Mouse (Mus musculus): ENCODE measurements around the gene Unc13b. TPM values are rescaled to one million over a fixed set of nuclear protein-coding genes. Genes with fewer than 3 reads are reported as not detected.

Gene Unc13b
- 1.7 and 2.7 TPM in 2 replicates for polyA plus RNA-seq (2012; rRNA removed)

DNA sequence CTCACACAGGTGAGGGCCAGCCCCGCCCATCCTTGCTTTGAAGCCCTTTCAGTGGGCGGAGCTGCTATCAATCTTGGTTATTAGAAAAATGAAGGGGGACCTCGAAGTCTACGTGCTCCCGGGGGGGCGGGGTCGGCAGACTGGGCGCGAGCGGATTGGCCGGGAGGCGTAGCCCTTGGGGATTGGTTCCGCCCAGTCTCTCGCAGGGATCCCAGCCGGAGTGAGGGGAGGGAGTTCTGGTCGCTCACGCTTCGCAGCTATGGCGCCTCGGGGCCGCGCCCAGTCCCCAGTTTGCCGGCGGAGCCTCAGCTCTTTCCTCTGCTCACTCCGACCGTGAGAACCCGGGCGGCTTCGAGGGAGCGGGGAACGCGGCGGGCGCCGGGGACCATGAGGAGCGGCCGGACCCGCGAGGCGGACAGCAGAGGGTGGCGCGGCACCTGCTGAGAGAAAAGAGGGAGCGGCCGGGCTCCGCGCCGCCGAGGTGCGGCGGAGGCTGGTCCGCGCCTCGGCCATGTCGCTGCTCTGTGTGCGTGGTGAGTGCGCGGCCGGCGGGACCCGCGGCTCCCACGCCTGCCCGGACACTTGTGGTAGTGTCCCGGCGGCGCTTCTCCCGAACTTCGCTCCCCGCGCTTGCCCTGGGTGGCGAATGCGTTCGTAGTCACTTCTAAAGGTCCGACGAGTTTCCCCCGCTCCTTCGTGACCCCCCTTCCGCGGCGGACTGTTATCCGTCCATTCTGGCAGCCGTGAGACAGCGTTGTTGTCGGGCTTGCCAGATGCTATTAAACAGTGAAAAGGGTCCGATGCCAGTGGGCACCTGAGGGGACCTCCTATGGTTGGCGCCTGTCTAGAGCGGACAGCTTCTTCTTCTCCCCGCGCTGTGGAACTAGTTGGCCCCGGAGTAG, at the start of gene Unc13b:
TSS of gene Unc13b (plus strand) at position 201 of the 902 bp plus-strand sequence.
- DNase-seq, result peak; percentile 52
- Histone ChIP-seq H3K27ac (ENCODE audit: control insufficient read depth, insufficient read depth, low read length) (no peak within 1 kb of the TSS), H3K27me3 (ENCODE audit: control insufficient read depth, insufficient read depth, low read length) (peaks cover 13% of the 10 kb centered on the region), H3K36me3 (ENCODE audit: control insufficient read depth, insufficient read depth, low read length) (no peaks in the 10 kb centered on the region), H3K4me1 (replicated peaks; ENCODE audit: control insufficient read depth, insufficient read depth, low read length) (peaks cover 10% of the 10 kb centered on the region), H3K4me3 (ENCODE audit: control insufficient read depth, insufficient read depth, low read length) (peak within 1 kb of the TSS; percentile 36)
- 2% methylated on average over 87 of the region's 90 CpGs for WGBS
- TF ChIP-seq POLR2A (IDR thresholded peaks at IDR 0.05; ENCODE audit: control insufficient read depth, extremely low read depth, insufficient read depth, low read length, poor library complexity) (no peak), CTCF (IDR thresholded peaks at IDR 0.05; ENCODE audit: borderline replicate concordance, control insufficient read depth, extremely low read depth, insufficient read depth, low read length, poor library complexity) (no peak)

DNA sequence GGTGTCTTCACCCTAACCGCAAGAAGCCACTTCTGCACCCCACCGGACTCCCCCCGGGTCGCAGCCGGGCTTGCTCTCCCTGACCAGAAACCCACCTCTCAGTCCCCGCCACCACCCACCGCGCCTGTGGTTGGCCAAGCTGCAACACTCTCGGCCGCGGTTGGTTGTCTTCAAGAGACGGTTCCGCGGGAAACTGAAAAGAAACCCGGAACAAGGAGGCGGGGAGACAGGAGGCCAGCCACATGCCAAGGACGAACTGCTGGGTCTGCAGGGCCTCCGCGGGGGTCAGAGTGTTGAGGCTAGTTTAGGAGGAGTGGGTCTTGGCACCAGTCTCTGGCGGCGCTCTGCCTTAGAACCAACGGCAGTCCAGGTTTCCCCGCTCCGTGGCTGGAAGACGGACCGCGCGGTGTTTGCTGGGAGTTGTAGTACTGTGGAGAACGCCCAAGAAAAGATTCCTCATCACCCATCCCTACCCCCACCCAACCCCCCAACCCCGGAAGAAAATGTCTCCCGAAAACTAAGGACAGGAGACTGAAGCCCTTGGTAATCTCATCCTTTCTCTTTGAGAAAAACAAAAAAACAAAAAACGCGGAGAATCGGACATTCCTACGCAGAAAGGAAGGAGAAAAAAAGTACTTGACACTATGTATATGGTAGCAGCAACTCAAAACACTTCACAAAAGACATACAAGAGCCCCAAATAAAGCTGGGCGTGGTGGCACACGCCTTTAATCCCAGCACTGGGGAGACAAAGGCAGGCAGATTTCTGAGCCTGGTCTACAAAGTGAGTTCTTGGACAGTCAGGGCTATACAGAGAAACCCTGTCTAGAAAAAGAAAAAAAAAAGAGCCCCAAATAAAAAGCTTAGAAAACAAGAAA, 48.4 kb upstream of the Unc13b start, which contains the start of gene Fancg:
TSS of gene Fancg (minus strand) at position 346 of the 878 bp plus-strand sequence.
- H3K4me1 ChIP-seq (replicated peaks; ENCODE audit: control insufficient read depth, insufficient read depth, low read length), result peaks cover 8% of the 10 kb centered on the region
- H3K27ac ChIP-seq (ENCODE audit: control insufficient read depth, insufficient read depth, low read length), result no peak within 1 kb of the TSS
- H3K36me3 ChIP-seq (ENCODE audit: control insufficient read depth, insufficient read depth, low read length), result no peaks in the 10 kb centered on the region
- under 1% methylated on average over 37 of the region's 37 CpGs for WGBS
- peak within 1 kb of the TSS; percentile 89 for H3K4me3 ChIP-seq (ENCODE audit: control insufficient read depth, insufficient read depth, low read length)
- DNase-seq, result peak; percentile 87
- no peaks in the 10 kb centered on the region for H3K27me3 ChIP-seq (ENCODE audit: control insufficient read depth, insufficient read depth, low read length)
- TF ChIP-seq CTCF (IDR thresholded peaks at IDR 0.05; ENCODE audit: borderline replicate concordance, control insufficient read depth, extremely low read depth, insufficient read depth, low read length, poor library complexity) (no peak), POLR2A (IDR thresholded peaks at IDR 0.05; ENCODE audit: control insufficient read depth, extremely low read depth, insufficient read depth, low read length, poor library complexity) (peak; percentile 43; the same call in 1 of the 2 replicates)

DNA sequence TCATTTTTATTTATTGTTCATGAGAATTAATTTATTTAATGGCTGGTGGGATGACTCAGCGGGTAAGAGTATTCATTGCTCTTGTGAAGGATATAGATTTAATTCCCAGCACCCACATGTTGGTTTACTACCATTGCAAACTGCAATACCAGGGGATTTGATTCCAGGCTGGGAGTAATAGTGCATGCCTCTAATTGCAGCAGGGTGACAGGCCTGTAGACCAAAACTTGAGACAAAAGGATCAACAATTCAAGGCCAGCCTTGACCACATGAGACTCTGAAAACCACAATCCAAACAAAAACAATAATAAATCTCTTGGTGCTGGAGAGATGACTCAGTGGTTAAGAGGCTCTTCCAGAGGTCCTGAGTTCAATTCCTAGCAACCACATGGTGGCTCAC, 46.7 kb upstream of the Unc13b start:
- H3K27ac ChIP-seq (ENCODE audit: control insufficient read depth, insufficient read depth, low read length), result no peak overlapping the region
- TF ChIP-seq CTCF (IDR thresholded peaks at IDR 0.05; ENCODE audit: borderline replicate concordance, control insufficient read depth, extremely low read depth, insufficient read depth, low read length, poor library complexity) (no peak), POLR2A (IDR thresholded peaks at IDR 0.05; ENCODE audit: control insufficient read depth, extremely low read depth, insufficient read depth, low read length, poor library complexity) (no peak)
- H3K36me3 ChIP-seq (ENCODE audit: control insufficient read depth, insufficient read depth, low read length), result peaks cover under 1% of the 10 kb centered on the region; the same call in 1 of the 2 replicates
- H3K27me3 ChIP-seq (ENCODE audit: control insufficient read depth, insufficient read depth, low read length), result no peaks in the 10 kb centered on the region
- H3K4me3 ChIP-seq (ENCODE audit: control insufficient read depth, insufficient read depth, low read length), result no peak overlapping the region
- DNase-seq, result no peak
- WGBS, result 100% methylated on average over 1 of the region's 1 CpGs
- peaks cover 8% of the 10 kb centered on the region for H3K4me1 ChIP-seq (replicated peaks; ENCODE audit: control insufficient read depth, insufficient read depth, low read length)

DNA sequence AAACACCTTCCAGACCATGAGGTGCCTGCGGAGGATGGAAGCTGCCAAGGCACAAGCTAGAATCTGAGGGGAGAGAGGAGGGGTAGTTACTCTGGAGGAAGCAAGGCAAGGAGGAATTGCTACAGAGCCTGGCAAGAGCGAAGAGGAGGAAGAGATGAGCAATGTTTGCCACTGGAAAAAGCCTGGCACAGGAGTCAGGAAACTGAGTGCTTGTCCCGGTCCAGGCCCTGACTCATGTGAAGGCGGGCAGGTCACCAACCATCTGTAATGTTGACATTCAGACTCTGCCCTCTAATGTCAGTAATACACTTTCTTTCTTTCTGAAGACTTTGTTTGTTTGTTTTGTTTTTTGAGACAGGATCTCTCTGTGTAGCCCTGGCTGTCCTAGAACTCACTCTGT, 40.6 kb upstream of the Unc13b start:
- DNase-seq, result no peak
- H3K27me3 ChIP-seq (ENCODE audit: control insufficient read depth, insufficient read depth, low read length), result no peaks in the 10 kb centered on the region
- H3K4me1 ChIP-seq (replicated peaks; ENCODE audit: control insufficient read depth, insufficient read depth, low read length), result no peaks in the 10 kb centered on the region
- WGBS, result 96% methylated on average over 4 of the region's 4 CpGs
- H3K36me3 ChIP-seq (ENCODE audit: control insufficient read depth, insufficient read depth, low read length), result peaks cover 26% of the 10 kb centered on the region
- no peak overlapping the region for H3K27ac ChIP-seq (ENCODE audit: control insufficient read depth, insufficient read depth, low read length)
- H3K4me3 ChIP-seq (ENCODE audit: control insufficient read depth, insufficient read depth, low read length), result no peak overlapping the region
- TF ChIP-seq CTCF (IDR thresholded peaks at IDR 0.05; ENCODE audit: borderline replicate concordance, control insufficient read depth, extremely low read depth, insufficient read depth, low read length, poor library complexity), result no peak
- no peak for TF ChIP-seq POLR2A (IDR thresholded peaks at IDR 0.05; ENCODE audit: control insufficient read depth, extremely low read depth, insufficient read depth, low read length, poor library complexity)

DNA sequence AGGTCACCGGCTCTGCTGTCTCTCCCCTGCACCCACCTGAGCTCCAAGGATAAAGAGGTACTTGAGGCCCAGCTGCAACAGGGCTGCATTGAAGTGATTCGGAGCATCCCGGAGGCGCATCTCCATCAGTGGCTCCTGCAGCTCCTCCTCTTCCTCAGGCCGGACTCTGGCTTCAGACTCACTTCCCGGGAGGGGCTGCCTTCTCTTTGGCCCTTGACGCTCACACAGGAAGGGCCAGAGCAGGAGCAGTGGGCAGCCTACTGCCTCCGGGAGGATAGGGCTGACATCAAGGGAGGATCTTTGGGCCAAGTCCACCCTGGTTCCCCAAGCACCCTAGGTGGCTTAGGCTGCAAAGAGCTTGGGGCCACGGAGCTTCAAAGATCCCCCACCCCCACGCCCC, 39.6 kb upstream of the Unc13b start:
- 94% methylated on average over 10 of the region's 10 CpGs for WGBS
- H3K4me1 ChIP-seq (replicated peaks; ENCODE audit: control insufficient read depth, insufficient read depth, low read length), result no peaks in the 10 kb centered on the region
- no peak for DNase-seq
- no peak overlapping the region for H3K4me3 ChIP-seq (ENCODE audit: control insufficient read depth, insufficient read depth, low read length)
- no peaks in the 10 kb centered on the region for H3K27me3 ChIP-seq (ENCODE audit: control insufficient read depth, insufficient read depth, low read length)
- no peak for TF ChIP-seq CTCF (IDR thresholded peaks at IDR 0.05; ENCODE audit: borderline replicate concordance, control insufficient read depth, extremely low read depth, insufficient read depth, low read length, poor library complexity)
- TF ChIP-seq POLR2A (IDR thresholded peaks at IDR 0.05; ENCODE audit: control insufficient read depth, extremely low read depth, insufficient read depth, low read length, poor library complexity), result no peak
- H3K36me3 ChIP-seq (ENCODE audit: control insufficient read depth, insufficient read depth, low read length), result peaks cover 30% of the 10 kb centered on the region
- no peak overlapping the region for H3K27ac ChIP-seq (ENCODE audit: control insufficient read depth, insufficient read depth, low read length)
